Mouse (Mus musculus): ENCODE results near the gene Rsu1.
"Not testable (repeated sequence)": the region's sequence is repeated elsewhere in the genome, so short reads cannot be mapped to it uniquely, and the experiment has no call there.

The Rsu1 gene

DNA sequence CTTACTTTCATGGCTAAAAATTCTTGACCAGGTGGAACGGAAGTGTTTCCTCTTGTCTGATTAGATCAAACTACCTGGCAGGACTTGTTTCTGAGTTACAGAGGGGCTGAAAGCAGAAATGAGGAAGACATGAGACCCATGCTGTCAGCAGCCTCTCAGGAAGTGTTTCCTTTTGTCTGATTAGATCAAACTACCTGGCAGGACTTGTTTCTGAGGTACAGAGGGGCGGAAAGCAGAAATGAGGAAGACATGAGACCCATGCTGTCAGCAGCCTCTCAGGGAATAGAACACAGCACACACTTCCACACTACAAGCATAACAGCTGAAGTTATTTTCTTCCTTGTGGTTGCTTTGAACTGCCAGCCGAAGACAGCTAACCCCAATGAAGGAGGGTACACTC is 46.7 kb downstream of the Rsu1 start:
- no peak for DNase-seq (ENCODE audit: low read depth)

DNA sequence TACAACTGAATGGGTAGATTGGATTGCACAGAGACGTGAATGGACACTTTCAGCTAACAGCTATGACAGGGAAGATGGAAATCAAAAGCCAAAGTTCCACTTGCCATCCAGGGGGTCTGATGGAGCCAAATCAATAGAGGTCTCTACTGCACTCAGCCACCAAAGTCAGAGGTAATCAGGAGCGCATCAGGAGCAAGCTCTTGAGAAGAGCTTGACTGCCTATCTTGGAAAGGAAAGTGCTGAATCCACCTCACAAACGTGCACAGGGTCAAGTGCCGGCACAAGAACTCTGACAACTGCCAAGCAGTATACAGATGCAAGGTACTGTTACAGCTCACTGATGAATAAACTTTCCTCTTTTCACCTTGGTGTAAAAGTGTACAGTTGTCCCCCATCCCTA is 47.8 kb downstream of the Rsu1 start:
- DNase-seq (ENCODE audit: low read depth), result no peak

DNA sequence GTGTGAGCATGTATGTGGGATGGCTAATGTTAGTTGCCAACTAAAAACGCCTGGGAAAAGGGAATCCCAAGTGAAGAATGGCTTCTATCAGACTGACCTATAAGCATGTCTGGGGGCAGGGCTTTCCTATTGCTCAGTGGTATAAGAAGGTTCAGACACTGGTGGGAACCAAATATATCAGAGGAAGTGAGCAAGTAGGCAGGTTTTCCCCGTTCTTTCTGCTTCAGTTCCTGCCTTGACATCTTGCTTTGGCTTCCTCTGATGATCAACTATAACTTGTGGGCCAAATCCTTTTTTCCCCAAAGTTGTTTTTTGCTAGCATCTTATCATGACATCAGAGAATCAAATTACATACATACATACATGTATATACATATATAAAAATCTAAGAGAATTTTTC is 51.1 kb downstream of the Rsu1 start:
- no peak for DNase-seq (ENCODE audit: low read depth)

DNA sequence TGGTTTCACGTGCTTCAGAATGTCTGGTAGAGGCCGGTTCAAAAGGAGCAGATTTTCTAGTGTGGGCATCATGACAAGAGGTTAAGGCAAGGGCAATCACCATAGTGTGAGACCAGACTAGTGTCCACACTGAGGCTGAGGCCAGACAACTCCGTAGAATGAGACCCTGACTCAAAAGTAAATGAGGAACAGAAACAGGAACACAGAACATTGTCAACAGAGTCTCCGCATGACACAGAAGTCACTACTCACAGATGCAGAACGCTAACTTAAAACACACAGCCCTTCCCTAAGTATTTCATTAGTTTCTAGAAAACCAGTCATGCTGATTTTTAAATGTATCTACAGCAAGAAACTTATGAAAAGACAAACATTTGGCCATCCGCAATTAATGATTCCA is 53.1 kb downstream of the Rsu1 start:
- DNase-seq (ENCODE audit: low read depth), result no peak

DNA sequence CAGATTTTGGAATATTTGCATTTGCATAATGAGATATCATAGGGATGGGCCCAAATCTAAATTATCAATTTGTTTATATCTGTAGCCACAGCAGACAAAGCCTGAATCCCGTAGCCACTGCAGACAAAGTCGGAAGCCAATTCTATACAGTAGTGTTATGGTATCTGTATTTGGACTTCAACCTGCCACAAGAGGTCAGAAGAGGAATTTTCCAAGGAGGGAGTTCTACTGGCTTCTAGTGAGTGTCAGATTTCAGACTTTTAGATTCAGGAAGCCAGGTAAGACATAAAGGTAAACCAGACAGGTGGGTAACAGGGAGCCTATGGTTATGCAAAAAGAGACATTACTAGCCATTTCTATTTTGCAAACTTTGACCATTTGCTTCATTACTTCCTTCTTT is 64.4 kb downstream of the Rsu1 start:
- no peak for DNase-seq (ENCODE audit: low read depth)

DNA sequence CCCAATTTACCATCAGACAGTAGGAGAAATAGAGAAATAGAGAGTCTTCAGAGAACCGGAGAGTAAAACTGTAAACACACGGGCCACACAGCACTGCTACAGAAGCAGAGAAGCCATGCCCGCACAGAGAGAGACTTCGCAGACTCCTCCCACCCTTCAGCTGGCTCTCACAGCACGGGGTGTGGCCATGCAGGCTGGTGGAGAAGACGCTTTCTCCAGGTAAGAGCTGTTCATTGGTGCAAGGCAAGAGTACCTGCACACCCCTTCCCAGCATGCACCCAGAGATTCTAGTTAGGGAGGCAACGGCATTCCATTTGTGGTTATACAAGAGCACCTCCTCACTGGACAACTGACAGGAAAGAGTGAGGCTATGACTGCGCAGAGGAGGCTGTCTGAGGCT is 64.8 kb downstream of the Rsu1 start:
- no peak for DNase-seq (ENCODE audit: low read depth)

DNA sequence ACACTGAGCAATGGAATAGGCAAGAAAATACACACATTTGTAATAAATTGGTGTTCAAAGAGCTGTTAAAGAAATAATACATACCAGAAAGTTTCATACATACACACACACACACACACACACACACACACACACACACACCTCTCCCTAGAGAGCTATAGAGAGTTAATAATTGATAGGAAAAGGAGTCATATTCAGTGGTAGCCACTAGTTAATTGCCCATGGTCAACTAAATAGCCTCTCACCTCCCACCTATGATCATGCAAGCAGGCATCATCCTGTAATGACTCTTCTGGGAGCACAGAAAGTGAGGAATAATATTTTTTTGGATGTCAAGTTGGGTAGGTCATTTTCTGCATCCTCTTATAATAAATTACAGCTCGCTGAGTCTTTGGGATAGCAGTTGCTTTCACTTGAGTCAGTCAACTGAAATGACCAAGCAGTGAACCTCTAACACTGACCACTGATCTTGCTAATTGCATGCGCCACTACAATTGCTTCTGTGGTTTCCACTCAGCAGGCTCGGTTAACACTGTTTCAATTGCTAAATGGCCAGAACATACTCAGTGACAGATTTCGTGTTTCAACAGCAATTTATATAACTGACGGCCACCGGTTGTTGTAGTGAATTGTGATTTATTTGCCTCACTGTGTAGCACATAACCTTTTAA is 68.3 kb downstream of the Rsu1 start:
- DNase-seq (ENCODE audit: low read depth), result no peak

DNA sequence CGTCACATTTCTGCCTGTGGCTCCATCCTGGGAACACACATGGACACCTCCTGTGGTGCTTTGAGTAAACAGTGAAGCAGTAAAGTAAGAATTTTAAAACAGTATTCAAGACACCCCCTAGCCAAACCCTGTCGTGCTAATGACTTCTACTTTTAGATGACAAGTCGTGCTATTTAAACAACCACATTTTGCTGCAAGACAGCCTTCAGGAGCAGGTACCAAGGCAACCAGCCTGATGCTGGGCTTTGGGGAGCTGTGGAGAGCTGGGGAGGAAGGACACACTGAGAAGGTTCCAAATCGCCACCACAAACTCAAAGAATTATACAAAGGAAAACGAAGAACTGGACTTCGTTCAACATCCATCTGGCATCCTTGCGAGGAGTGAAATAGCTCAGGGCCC is 71.5 kb downstream of the Rsu1 start:
- DNase-seq (ENCODE audit: low read depth), result no peak

DNA sequence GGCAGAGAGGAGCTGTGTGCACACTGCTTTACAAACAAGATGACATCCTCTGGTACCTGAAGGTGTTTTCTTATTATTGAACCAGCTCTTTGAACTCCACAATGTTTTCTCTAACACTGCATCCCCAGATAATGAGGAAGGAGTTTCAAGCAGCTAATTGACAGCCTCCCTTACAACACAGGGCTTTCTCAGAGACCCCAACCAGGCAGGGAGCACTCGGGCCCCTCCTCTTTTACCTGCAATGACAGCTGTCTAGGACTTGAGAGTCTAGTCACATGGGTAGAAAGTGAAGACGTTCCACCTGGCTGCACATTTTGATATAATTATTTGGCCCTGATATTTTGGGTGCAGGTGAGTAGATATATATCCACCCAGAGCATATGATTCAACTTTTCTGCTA is 72.2 kb downstream of the Rsu1 start:
- DNase-seq (ENCODE audit: low read depth), result no peak

DNA sequence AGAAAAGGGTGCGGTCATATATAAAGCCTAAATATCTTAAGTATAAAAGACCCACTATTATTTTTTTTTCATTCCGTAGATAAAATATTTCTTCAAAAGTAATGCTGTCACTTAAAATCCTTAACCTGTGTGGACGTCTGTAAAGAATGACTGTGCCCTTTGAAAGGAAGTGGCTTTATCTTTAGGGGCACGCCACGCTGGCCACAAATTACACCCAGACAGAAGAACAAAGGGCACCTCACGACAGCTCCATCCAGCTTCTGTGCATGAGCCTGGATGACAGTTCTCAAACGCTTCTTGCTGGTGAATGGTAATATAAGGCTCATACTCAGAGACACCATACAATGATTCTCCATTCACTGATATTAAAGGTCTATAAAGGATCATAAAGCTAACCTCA is 75.7 kb downstream of the Rsu1 start:
- no peak for DNase-seq (ENCODE audit: low read depth)

DNA sequence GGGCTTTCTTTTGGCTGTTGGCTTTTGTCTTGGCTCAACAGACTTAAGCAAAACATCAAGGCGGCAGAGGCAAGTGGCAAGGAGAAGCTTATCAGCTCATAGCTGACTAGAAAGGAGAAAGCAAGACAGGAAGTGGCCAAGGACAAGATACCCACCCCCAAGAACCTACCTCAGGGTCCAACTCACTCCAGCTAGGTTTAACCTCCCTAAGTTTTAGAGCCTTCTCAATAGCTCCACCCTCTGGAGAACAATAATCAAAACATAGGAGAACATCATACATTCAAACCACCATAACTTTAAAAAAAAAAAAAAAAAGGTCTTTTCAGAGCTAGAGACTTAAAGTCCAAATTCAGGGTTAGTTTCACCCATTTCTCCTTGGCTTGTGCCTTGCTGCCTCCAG is 79.1 kb downstream of the Rsu1 start:
- DNase-seq (ENCODE audit: low read depth), result no peak

DNA sequence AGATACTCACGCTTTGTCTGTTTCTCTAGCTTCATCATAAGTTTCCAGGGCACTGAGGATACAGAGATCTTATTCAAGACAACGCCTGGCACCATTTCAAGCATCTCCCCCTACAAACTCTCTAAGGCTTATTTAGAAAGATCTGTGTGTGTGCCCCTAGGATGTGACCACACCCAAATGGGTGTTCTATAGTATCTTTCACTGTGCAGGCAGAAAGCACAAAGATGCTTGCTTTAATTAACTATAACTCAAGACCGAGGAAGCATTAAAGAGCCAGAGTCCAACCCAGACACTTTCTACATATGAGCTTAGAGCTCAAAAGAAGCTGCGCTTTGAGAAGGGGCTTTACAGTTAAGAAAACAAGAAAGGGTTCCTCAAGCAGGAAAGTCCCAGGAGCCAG is 80.4 kb downstream of the Rsu1 start:
- DNase-seq (ENCODE audit: low read depth), result no peak

DNA sequence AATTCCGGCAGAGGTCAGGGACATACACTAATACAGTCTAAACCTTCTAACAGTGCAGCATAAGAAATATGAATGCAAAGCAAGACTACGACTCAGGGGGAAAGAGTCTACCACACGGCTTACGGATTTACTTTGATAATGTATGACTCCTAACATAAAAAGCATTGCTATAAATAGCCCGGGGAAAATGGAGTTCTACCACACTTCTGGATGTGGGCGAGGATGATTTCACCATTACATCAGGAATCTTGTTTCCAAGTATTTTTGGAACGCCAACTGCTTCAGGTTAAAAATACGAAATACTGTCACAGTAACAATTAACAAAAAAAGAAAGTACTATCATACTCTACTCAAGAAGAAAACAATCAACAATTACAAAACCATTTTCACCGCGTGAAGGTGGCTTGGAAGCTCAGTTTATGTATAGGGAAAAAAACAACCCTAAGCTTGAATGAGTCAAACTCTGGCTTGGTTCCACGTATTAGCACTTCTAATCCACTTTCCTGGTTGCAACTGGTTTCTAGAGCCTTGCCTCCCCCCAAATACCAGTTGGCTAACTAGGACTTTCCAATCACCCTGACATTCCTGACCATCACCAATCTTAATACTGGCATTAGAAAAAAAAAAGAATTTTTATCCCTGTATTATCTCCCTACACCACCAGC is 82.3 kb downstream of the Rsu1 start:
- DNase-seq (ENCODE audit: low read depth), result peak; percentile 31

DNA sequence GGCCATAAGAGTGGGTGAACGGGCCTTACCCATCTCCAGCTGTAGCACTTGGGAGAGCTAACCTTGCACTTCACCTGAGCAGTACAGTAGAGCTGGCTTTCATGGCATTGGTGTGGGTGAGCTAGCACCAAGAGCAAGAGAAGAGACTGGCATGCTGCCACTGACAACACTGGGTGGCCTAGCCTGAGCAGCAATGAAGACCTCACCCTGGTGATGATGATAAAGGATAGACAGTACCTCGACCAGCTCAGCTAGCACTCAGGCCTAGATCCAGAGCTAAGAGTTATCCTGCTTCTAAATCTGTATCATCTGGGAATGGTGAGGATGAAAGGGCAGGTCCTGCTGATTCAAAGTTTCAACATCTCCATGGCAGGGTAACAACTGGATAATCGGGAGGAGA is 88.1 kb downstream of the Rsu1 start:
- no peak for DNase-seq (ENCODE audit: low read depth)

DNA sequence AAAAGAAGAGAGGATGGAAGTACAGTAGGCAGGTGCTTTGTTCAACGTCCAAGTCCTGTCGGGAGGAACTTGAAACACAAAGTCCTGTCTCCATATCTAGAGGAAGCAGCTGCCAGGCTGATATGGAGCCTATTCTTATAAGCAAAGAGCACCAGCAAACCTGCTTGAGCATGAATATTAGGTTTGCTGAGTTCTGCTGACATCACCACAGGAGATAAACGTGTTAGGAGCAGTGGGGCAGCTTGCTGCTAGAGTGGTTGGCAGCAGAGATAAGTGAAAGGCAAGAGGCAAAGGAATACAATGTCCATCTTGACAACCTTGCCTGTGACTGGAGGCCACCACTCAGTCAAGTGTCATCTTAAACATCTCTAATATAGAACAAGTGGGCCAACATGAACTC is 89.3 kb downstream of the Rsu1 start:
- not testable (repeated sequence) for DNase-seq (ENCODE audit: low read depth)

DNA sequence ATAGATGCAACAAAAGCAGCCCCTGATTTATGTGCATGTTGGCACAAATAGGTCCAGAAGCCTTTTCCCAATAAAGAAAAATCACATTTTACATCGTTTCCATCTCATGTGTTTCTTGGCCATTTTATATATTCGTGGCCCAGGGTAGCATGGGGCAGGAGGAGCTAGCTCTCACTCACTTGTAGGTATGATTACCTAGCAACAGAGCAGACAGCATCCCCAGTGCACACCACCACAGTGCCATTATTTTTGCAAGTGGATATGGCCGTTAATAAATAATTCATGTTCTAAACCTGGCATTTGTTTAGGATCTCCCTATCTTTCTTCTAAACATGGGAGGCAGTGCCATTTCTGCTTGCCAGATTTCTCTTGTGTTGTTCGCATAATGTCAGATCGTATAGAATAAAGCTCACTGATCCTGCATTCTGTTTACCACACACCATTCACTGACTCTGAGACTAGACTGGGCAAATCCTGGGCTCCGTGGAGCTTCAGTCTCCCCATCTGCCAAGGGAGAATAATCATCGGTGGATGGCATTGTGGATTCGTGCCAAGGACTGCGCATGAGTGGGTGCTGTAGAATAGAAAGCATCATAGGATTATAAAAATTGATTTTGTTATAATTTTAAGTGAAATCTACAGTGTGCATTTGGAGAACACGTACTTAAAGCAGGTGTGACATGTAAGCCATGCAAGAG is 93.4 kb downstream of the Rsu1 start:
- no peak for DNase-seq (ENCODE audit: low read depth)

DNA sequence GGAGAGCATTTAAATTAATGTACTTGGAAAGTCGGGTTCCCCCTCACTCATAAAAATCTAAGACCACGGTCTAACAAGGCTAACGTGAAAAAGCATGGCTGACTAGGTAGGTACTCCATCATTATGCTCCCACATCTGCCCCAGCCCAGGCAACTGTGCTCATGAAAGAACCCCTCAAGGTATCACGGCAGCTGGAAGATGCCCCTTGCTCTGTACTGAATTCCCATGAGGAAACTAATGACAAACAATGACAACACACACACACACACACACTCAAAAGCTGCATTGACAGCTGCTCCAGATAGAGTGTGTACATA is 95.0 kb downstream of the Rsu1 start:
- no peak for DNase-seq (ENCODE audit: low read depth)

DNA sequence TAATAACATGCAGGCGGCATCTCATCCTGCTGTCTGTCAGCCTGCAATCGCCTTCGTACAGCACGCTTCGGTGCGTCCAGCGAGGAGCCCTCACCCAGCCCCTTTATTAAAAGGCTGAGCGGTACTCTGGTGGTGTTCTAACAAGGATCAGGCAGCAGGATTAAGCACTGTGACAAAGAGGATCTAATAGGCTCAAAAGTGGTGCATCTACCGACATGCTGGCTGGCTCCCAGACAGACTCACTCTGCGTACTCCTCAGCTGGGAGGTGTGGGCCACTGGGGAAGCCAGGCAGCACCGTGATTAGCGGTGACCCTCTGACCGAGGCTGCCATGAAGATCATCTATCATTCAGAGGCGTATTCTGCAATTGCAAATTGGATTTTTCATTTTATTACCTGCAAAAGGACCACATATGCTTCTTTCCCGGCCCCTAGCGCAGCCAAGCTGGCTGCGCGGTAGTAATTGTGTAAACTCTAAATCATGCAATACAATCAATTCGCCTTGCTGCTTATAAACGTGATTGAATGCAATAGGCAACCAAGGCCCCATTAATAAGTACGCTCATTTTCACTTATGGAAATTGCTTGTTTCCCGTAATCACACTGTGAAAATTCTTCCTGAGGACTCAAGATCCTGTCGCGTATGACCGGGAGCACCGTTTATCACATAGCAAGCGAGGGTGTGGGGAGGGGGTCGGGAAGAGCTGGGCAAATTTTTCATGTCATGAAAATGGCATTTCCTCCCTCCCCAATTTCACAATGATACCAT is 95.5 kb downstream of the Rsu1 start:
- DNase-seq (ENCODE audit: low read depth), result no peak

DNA sequence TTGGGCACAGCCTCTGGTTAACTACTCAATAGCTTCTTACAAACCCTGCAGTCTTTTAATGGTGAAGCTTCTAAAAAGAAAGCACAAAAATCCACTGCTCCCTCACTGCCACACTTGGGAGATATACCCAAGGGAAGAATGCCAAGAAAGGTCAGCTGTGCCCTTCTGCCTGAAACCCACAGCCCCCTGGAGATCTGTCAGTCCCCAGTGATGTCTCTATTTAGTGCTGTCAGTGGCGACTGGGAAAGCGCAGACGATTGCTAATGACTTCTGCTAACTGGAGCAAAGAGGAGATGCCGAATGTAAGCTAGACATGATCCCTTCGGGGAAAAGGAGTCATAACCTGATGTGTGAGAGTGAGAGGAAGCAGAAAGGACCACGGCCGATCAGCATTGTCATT is 96.8 kb downstream of the Rsu1 start:
- no peak for DNase-seq (ENCODE audit: low read depth)

DNA sequence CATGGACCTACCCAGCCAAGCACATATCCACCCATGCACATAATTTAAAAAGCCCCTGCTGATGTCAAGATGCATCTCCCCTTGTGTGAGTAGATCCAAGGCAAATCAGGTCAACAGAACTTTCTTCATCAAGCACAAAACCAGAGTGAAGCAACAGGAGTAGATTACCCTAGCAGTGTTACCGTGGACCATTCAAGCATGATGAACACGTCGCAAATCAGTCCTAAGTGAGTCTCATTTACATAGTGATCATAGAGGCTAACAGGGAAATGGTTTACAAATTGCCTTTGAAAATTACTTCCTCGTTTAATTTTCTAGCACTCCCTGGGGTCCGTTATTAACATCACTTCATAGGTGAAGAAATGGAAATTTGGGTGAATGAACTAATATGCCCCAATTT is 100.6 kb downstream of the Rsu1 start:
- DNase-seq (ENCODE audit: low read depth), result no peak

DNA sequence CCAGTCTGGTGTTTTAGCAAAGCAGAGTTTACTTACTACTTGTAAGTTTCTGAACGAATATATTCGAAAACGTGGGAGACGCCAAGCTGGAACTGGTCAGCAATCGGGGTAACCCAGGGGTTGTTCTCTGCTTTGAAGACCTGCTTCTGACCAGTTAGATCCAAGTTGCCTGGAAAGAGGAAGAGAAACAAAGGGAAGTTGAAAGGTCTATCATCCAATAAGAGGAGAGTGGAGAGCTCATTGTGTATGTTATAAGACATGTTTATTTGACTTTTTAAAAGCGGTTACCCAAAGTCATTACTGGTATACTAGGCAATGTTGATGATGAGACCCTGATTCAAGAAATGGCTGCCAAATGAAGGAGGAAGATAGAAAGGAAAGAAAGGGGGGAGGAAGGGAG is 101.3 kb downstream of the Rsu1 start:
- DNase-seq (ENCODE audit: low read depth), result no peak

DNA sequence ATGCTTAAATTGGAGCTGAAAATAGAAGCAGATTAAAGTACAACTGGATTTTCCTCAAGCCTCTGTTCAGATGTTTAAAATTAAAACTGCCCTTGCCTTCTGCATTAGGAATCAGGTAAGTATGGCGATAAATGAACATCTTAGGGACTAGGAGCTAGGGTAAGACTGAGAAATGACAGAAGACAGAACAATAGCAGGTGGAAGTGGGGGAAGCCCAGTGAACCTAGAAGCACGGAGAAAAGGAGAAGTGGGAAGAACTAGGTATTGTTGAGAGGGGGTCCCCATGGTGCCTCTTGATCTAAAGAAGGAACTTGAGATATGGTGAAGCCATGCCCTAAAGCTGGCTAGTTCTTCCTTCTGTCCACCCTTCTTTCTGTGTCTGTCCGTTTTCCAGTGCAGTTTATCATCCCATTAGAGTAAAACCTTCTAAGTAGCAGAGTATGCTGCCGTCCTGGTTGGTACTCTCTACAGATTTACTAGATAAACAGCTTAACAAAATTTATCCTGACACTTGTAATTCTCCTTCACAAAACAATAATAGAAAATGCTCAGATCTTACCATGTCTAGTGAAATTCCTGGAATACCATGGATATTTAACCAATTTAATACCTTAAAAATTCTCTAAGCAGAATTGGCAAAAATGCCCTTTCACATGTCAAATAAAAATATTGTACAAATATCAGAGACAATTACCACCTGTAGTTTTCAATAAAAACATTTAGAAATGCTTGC is 101.9 kb downstream of the Rsu1 start:
- DNase-seq (ENCODE audit: low read depth), result no peak

Measured in fibroblast of lung, adult 2 months (primary cell).